Mouse (Mus musculus) adipocyte (in vitro differentiated cells): Measurements from ENCODE around the gene Armh1.

Source experiments
- DNase-seq: peaks from one replicate; pipeline ENCODE4 v3.0.0-alpha.2; 2016; ENCODE audit warnings: low spot score

Armh1 gene

GRCm38 (mm10) chr4:117251801-117252316, at the start of gene Armh1, which contains the start of gene Tmem53:
Gene Armh1, minus strand, starts transcription at chr4:117252125.
Gene Tmem53, plus strand, starts transcription at chr4:117251951.
- DNase-seq: peak; percentile 91

GRCm38 (mm10) chr4:117299921-117300320, 48.0 kb upstream of the Armh1 start:
- DNase-seq: no peak

GRCm38 (mm10) chr4:117297819-117298218, 45.9 kb upstream of the Armh1 start:
- no peak for DNase-seq

GRCm38 (mm10) chr4:117296849-117297593, 45.1 kb upstream of the Armh1 start:
- no peak for DNase-seq

GRCm38 (mm10) chr4:117291696-117292095, 39.8 kb upstream of the Armh1 start:
- peak; percentile 26 for DNase-seq

- DNase-seq: peak; percentile 82
Observed at GRCm38 (mm10) chr4:117288927-117289801, 37.2 kb upstream of the Armh1 start.

- DNase-seq: no peak
Observed at GRCm38 (mm10) chr4:117288277-117288926, 36.5 kb upstream of the Armh1 start.

GRCm38 (mm10) chr4:117284363-117284762, 32.4 kb upstream of the Armh1 start:
- DNase-seq: no peak

GRCm38 (mm10) chr4:117283271-117284191, 31.6 kb upstream of the Armh1 start:
- no peak for DNase-seq

GRCm38 (mm10) chr4:117281090-117281845, 29.3 kb upstream of the Armh1 start:
- no peak for DNase-seq

- no peak for DNase-seq
Observed at GRCm38 (mm10) chr4:117280397-117280930, 28.5 kb upstream of the Armh1 start.

- DNase-seq: no peak
Observed at GRCm38 (mm10) chr4:117279253-117279642, 27.3 kb upstream of the Armh1 start.

GRCm38 (mm10) chr4:117278381-117279252, 26.7 kb upstream of the Armh1 start:
- DNase-seq: no peak

GRCm38 (mm10) chr4:117277687-117278086, 25.8 kb upstream of the Armh1 start:
- no peak for DNase-seq

GRCm38 (mm10) chr4:117277021-117277420, 25.1 kb upstream of the Armh1 start:
- DNase-seq: no peak

- no peak for DNase-seq
Observed at GRCm38 (mm10) chr4:117276281-117276711, 24.4 kb upstream of the Armh1 start.

GRCm38 (mm10) chr4:117274720-117275119, 22.8 kb upstream of the Armh1 start:
- DNase-seq: no peak

GRCm38 (mm10) chr4:117272459-117272858, 20.5 kb upstream of the Armh1 start:
- DNase-seq: no peak

- DNase-seq: peak; percentile 80
Observed at GRCm38 (mm10) chr4:117270278-117270677, 18.4 kb upstream of the Armh1 start.
